Mouse (Mus musculus): ENCODE measurements at regions not wholly inside any gene's neighbourhood (a gene's known extent, or its start where the extent isn't known, plus 50 kb on each side); places are given as distances from the start of the nearest gene placed in this dataset.

DNA sequence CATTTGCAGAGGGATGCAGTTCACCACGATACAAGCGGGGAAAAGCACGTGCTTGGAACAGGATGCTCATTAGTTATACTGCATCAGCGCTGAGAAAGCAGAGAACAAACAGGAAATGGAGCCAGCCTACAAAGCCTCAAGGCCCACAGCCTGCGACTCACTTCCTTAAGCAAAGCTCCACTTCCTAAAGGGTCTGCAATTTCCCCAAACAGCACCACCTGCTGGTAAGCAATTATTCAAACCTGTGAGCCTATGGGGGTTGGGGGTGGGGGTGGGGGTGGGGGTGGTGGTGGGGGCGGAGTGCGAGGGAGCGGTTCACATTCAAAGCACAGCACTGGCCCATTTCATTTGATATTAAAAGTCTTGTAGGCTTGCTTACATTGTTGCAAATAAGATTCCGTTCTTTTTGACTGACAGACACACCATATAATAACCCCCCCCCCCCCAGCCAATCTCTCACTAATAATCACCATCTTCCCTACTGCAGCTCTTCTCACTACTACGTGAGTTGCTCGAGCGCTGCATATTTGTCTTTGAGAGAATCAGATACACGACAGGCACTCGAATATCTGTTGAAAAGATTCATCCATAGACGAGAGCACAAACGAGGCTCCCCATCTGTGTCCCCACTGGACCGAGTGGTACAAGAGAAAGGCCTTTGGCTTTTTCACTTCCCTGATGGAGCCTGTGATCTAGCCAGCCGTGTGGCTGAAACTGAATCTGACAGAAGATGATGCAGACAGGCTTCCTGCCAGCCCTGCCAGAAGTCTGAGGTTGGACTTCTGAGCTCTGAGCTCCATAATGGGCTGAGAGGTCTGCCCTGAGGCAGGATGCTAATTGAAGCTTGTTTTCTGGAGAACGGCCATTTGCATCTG, 112.1 kb downstream of the Plekhb2 start:
- TF ChIP-seq POLR2A (IDR thresholded peaks at IDR 0.05; ENCODE audit: insufficient read length, low read depth) (no peak), MAX (IDR thresholded peaks at IDR 0.05; ENCODE audit: low read depth) (no peak), POLR2AphosphoS2 (IDR thresholded peaks at IDR 0.05; ENCODE audit: insufficient read length, low read depth) (no peak), USF1 (IDR thresholded peaks at IDR 0.05; ENCODE audit: low read depth) (no peak), E2F4 (IDR thresholded peaks at IDR 0.05; ENCODE audit: insufficient read depth) (no peak), TCF12 (IDR thresholded peaks at IDR 0.05; ENCODE audit: insufficient read depth, poor library complexity, severe bottlenecking) (no peak), SRF (IDR thresholded peaks at IDR 0.05; ENCODE audit: control insufficient read depth, insufficient read length, low read depth) (no peak), TCF3 (IDR thresholded peaks at IDR 0.05; ENCODE audit: insufficient read length, low read depth) (no peak)

All from myocyte (in vitro differentiated cells).